Mouse (Mus musculus): ENCODE measurements around the gene Gm45799. TPM values are rescaled to one million over a fixed set of nuclear protein-coding genes. Genes with fewer than 3 reads are reported as not detected.

Gene Gm45799
- total and polyA plus RNA-seq, 2 experiments from 2014 or later, result 33.3 to 51.9 TPM

DNA sequence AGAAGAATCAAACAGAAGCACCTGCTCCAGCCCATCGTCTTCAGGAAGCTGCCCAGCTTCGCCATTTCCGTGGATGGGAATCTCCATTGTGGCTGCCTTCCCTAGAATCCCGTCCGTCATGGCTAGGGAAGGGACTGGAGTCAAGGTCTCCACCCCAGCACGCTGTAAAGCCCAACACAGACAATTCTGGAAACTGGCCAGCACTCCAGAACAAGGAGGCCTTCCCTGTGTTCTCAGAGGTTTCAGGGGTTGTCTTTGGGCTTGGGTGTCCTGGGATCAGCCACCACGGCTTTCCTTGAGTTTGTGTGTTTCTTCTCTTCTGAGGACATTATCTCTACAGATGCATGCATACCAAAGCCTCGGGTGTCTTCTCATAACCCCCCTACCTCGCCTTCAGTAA is 1.0 kb upstream of the Gm45799 start:
- no peak for DNase-seq (ENCODE audit: low spot score)
- H3K27ac ChIP-seq, result no peak overlapping the region
- no peaks in the 10 kb centered on the region for H3K27me3 ChIP-seq (ENCODE audit: insufficient read depth, low read length)
- no peak for TF ChIP-seq CTCF (IDR thresholded peaks at IDR 0.05; ENCODE audit: low read depth)
- no peaks in the 10 kb centered on the region for H3K9me3 ChIP-seq (ENCODE audit: low read length)
- H3K9ac ChIP-seq (replicated peaks; ENCODE audit: low read length), result peak overlapping the region; percentile 70; the same call in 1 of the 2 replicates
- peaks cover 25% of the 10 kb centered on the region for H3K36me3 ChIP-seq (ENCODE audit: insufficient read depth, low read length)
- no peak for ATAC-seq
- H3K4me2 ChIP-seq (ENCODE audit: low read depth, low read length), result peak overlapping the region; percentile 99
- peaks cover 12% of the 10 kb centered on the region; the same call in 1 of the 2 replicates for H3K4me1 ChIP-seq (ENCODE audit: insufficient read depth, low read length)
- WGBS, result 61% methylated on average over 9 of the region's 9 CpGs
- H3K4me3 ChIP-seq (ENCODE audit: low read length), result peak overlapping the region; percentile 56

DNA sequence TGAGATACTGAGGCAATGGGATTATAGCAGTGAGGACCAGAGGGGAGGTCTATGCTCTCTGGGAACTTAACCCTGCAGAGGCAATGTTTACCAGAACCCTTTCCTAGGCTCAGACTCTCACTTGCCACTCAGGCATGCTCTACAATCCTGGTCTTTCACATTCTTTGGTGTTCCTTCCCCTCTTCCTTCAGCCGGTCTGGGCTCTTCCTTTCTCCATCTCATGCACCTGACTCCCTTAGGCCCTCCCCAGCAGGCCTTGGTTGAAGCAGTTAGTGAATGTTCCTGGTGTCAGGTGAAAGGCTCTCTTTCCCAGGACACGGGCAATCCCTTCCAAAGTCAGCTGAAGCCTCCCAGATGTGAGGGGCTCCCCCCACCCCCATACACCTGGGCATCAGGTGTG is 596 bp upstream of the Gm45799 start, which contains the start of gene Timm10b:
Gene Timm10b, plus strand, starts transcription at position 301 of the 400 bp plus-strand sequence.
- Histone ChIP-seq H3K4me1 (ENCODE audit: insufficient read depth, low read length) (0 out of 2 replicates have a peak, but pooled peaks cover 7% of the 10 kb centered on the region), H3K4me2 (ENCODE audit: low read depth, low read length) (peak within 1 kb of the TSS; percentile 99), H3K36me3 (ENCODE audit: insufficient read depth, low read length) (peaks cover 25% of the 10 kb centered on the region), H3K27me3 (ENCODE audit: insufficient read depth, low read length) (no peaks in the 10 kb centered on the region), H3K27ac (peak within 1 kb of the TSS; percentile 89), H3K9ac (replicated peaks; ENCODE audit: low read length) (peak within 1 kb of the TSS; percentile 70), H3K9me3 (ENCODE audit: low read length) (no peaks in the 10 kb centered on the region), H3K4me3 (ENCODE audit: low read length) (peak within 1 kb of the TSS; percentile 56)
- TF ChIP-seq CTCF (IDR thresholded peaks at IDR 0.05; ENCODE audit: low read depth), result no peak
- DNase-seq (ENCODE audit: low spot score) (no peak), ATAC-seq (no peak)
- 6% methylated on average over 2 of the region's 2 CpGs for WGBS

DNA sequence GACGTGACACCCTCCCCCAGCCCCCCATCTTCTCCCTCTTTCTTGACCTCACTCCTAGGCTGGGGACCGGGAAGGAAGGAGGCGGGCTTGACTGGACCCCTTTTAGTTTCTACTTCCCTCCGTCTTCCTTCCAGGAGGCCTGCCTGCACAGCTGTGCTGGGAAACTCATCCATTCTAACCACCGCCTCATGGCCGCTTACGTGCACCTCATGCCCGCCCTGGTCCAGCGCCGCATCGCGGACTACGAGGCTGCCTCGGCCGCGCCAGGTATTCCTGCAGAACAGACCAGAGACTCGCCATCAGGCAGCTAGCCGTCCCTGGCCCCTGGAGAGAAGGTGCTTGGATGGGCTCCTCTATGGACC is 523 bp downstream of the Gm45799 start:
- Histone ChIP-seq H3K27ac (peak overlapping the region; percentile 89), H3K4me3 (ENCODE audit: low read length) (peak overlapping the region; percentile 56), H3K27me3 (ENCODE audit: insufficient read depth, low read length) (no peaks in the 10 kb centered on the region), H3K9me3 (ENCODE audit: low read length) (no peaks in the 10 kb centered on the region), H3K9ac (replicated peaks; ENCODE audit: low read length) (peak overlapping the region; percentile 70), H3K4me1 (ENCODE audit: insufficient read depth, low read length) (0 out of 2 replicates have a peak, but pooled peaks cover 7% of the 10 kb centered on the region), H3K36me3 (ENCODE audit: insufficient read depth, low read length) (peaks cover 23% of the 10 kb centered on the region), H3K4me2 (ENCODE audit: low read depth, low read length) (peak overlapping the region; percentile 99)
- ATAC-seq (no peak), DNase-seq (ENCODE audit: low spot score) (peak; percentile 40)
- 0 out of 2 replicates have a peak, but pooled peaks have one; percentile 6 for TF ChIP-seq CTCF (IDR thresholded peaks at IDR 0.05; ENCODE audit: low read depth)
- WGBS, result under 1% methylated on average over 18 of the region's 18 CpGs

DNA sequence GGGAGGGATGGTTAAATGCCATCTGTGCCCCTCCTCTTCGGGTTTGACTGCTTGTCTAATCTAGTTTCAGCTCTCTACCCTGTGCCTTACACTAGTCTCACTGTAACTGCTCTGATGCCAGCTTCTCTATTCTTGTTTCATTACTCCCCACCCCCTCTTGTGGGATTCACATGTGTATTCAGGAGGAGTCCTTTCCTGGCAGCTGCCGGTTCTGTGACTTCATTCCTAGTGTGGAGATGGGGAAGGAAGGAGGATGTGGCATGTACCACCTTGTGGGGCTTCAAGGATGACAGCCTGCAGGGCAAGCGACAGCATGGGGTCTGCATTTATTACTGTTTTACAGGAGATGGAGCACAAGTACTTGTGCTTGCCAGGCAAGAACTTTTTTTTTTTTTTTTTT is 1.6 kb downstream of the Gm45799 start:
- Histone ChIP-seq H3K9me3 (ENCODE audit: low read length) (no peaks in the 10 kb centered on the region), H3K4me1 (ENCODE audit: insufficient read depth, low read length) (0 out of 2 replicates have a peak, but pooled peaks cover 7% of the 10 kb centered on the region), H3K36me3 (ENCODE audit: insufficient read depth, low read length) (peaks cover 12% of the 10 kb centered on the region), H3K27ac (no peak overlapping the region), H3K9ac (replicated peaks; ENCODE audit: low read length) (peak overlapping the region; percentile 70), H3K4me3 (ENCODE audit: low read length) (no peak overlapping the region), H3K27me3 (ENCODE audit: insufficient read depth, low read length) (no peaks in the 10 kb centered on the region), H3K4me2 (ENCODE audit: low read depth, low read length) (peak overlapping the region; percentile 99)
- ATAC-seq (no peak), DNase-seq (ENCODE audit: low spot score) (no peak)
- WGBS, result 75% methylated on average over 3 of the region's 3 CpGs
- no peak for TF ChIP-seq CTCF (IDR thresholded peaks at IDR 0.05; ENCODE audit: low read depth)

DNA sequence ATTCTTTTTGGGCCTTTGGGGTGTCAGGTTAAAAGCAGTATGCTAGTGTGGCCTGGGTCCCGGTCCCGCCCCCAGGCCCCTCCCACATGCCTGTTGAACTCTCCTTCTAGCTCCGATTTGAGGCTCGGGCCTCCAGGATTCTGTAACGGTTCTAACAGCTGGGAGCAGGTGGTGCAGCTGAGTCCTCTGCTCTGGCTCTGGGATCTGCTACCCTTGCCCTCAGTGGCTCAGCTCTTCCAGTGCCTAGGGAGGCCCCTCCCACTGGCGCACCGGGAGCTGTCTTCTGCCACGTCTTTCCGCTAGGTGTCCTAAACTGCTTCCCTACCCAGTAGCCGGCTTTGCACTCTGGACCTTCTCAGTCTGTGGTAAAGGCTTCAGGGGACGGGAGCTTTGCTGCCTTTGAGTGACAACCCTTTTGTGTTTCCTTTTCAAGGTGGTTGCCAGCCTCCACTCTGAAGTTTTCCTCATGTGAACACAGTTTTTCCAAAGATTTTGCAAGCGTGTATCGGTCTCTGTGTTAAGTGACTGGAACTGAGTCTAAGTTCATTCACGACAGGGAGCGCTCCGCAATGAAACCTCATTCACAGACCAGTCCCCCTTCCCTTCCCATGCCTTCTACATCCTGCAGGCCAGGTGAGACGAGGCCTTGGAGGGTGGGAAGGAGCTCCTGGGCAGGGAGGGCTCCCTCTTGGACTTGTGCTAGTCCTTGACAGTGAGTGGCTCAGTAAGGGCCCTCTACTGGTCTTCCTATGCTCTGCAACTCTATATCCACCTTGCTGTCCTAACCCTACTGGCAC is 10.5 kb downstream of the Gm45799 start, which contains the start of gene Dnhd1:
Gene Dnhd1, plus strand, starts transcription at position 189 of the 797 bp plus-strand sequence.
- H3K27ac ChIP-seq, result peak within 1 kb of the TSS; percentile 48
- H3K4me1 ChIP-seq (ENCODE audit: insufficient read depth, low read length), result 0 out of 2 replicates have a peak, but pooled peaks cover 5% of the 10 kb centered on the region
- no peaks in the 10 kb centered on the region for H3K36me3 ChIP-seq (ENCODE audit: insufficient read depth, low read length)
- H3K27me3 ChIP-seq (ENCODE audit: insufficient read depth, low read length), result no peaks in the 10 kb centered on the region
- H3K4me2 ChIP-seq (ENCODE audit: low read depth, low read length), result peak within 1 kb of the TSS; percentile 71
- H3K9ac ChIP-seq (replicated peaks; ENCODE audit: low read length), result peak within 1 kb of the TSS; percentile 50
- H3K9me3 ChIP-seq (ENCODE audit: low read length), result no peaks in the 10 kb centered on the region
- DNase-seq (ENCODE audit: low spot score) (peak; percentile 70), ATAC-seq (peak; percentile 92)
- H3K4me3 ChIP-seq (ENCODE audit: low read length), result peak within 1 kb of the TSS; percentile 36
- peak; percentile 60 for TF ChIP-seq CTCF (IDR thresholded peaks at IDR 0.05; ENCODE audit: low read depth)
- WGBS, result 1% methylated on average over 17 of the region's 17 CpGs

DNA sequence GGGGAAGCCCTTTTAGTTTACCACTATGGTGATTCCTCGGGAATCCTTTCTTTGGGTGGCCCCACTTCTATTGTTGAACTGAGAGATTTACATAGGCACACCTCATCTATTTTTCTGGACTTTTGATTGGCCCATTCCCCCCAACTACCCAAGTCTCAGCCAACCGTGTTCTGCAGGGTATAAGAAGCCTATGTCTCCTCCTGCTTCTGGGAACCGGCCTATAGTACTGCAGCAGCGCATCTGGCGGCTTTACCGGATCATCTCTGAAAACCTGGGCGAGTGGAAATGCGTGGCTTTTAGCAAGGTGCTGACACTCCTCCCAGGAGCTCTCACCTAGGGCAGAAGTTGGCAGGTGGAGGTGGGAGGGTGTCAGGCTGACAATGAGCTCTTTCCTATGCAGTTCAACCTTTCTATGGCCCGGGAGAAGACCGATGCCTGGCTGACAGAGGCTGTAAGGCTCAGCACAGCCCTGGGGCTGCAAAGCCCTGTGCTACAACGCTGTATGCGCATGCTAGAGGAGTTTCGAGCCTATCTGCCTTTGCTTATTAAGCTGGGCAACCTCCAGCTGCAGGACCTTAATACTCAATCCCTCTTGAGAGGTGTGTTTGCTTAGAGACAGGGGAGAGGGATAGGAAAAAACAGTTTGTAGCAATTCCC is 45.3 kb downstream of the Gm45799 start:
- ATAC-seq (peak; percentile 82), DNase-seq (ENCODE audit: low spot score) (peak; percentile 15)
- no peaks in the 10 kb centered on the region for H3K27me3 ChIP-seq (ENCODE audit: insufficient read depth, low read length)
- H3K4me1 ChIP-seq (ENCODE audit: insufficient read depth, low read length), result no peaks in the 10 kb centered on the region
- TF ChIP-seq CTCF (IDR thresholded peaks at IDR 0.05; ENCODE audit: low read depth), result no peak
- H3K4me3 ChIP-seq (ENCODE audit: low read length), result no peak overlapping the region
- no peaks in the 10 kb centered on the region for H3K36me3 ChIP-seq (ENCODE audit: insufficient read depth, low read length)
- no peaks in the 10 kb centered on the region for H3K9me3 ChIP-seq (ENCODE audit: low read length)
- H3K27ac ChIP-seq, result no peak overlapping the region
- WGBS, result 17% methylated on average over 13 of the region's 13 CpGs
- no peak overlapping the region for H3K9ac ChIP-seq (replicated peaks; ENCODE audit: low read length)
- 0 out of 2 replicates have a peak overlapping the region, but pooled peaks have one; percentile 4 for H3K4me2 ChIP-seq (ENCODE audit: low read depth, low read length)

Data from hindbrain, postnatal 0 days (tissue).